Mouse (Mus musculus) cerebellum, postnatal 4 days (tissue): ENCODE measurements around the gene Ddx20.

Source experiments
- DNase-seq, 2 experiments: peaks; one replicate each; pipeline ENCODE4 v3.0.0; 2022; ENCODE audit warnings: low spot score in 2 of 2, mixed read lengths in 1 of 2

Gene Ddx20

DNA sequence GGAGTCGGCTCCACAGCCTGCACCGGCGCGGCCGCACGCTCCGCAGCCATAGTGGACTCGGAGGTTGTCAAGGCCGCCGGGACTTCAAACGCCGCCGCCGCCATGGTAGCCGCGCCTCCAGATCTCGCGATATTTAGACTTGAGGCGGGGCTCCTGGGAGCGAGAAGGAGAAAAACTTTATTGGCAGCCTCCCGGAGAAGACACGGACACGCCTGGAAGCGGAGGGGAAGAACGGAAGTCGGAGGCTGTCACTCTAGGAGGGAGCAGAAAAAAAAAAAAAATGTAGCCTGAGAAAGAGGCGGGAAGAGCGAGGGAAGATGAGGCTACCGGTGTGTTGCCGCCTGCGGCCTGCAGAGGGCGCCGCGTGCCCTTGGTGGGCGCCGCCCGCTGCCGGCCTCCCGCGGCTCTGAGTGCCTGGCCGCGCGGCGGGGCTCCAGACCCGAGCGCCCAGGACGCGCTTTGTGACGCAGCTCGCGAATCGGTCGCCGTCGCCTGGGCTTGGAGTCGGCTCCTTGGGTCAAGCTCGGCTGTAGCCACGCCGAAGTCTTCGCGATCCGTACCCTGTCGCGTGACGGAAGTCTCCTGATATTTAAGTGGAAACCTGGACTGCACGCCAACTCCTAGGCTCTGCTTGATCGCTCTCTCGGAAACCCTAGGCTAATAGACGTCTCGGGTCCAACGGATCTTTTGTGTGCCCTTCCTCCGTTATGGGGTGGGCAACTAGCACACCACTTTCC, at the start of gene Ddx20:
Ddx20 (minus strand) TSS at position 251 of the 737 bp plus-strand sequence.
- DNase-seq, result peak; percentile 79 to 91

DNA sequence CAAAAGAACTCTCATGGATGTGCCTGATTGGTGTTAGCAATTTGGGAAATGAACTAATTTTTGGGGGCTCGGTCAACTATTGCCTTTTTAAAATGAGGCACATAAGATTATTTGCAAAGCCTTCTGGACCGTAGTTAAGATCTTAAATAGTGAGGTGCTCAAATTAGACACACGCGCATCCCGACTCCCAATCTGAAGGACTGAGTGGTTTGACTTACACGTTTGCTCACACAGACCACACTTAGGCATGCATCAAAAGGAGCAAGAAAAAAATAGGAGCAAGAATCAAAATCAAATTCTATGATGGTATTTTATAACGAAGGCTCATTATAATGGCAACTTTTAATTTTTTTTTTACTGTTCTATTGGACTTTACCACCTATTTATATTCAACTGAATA, 49.7 kb upstream of the Ddx20 start:
- DNase-seq, result no peak

DNA sequence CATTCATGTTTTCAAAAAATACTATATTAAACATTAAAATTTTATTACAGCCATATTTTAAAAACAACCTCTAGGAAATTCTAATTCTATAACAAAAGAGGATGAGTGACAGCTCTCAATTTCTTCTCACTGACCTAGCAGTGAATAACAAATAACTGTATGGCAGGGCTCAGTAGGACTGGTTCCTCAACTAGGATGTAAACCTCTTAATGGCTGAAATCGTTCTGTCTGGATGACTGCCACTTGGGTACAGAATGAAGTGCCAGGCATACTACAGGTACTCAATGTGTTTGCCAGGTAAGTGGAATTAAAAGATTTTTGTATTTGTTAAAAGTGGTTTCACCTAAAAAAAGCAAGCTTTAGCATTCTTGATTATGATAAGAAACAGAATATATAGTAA, 48.8 kb upstream of the Ddx20 start:
- no peak for DNase-seq

GRCm38 (mm10) chr3:105735285-105735684, 47.9 kb upstream of the Ddx20 start:
- DNase-seq, result no peak

DNA sequence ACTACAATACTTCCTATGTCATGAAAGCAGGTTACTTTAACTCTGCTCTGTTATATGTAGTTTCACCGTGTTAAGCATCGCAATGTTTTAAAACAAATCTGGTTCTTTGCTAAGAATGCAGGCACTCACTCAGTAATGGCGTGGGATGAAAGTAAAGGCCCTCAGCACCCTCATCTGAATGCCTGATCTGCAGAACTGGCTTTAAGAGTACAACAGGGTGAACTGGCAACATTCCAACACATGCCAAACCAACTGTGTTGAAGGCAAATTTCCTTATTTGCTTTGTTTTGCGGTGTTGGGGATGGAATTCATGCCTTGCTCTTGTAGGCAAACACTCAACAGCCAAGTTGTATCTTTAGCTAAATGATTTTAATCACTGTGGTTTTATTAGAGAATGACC, 46.2 kb upstream of the Ddx20 start:
- no peak for DNase-seq

- no peak for DNase-seq
These were observed 45.0 kb upstream of the Ddx20 start for GRCm38 (mm10) chr3:105732360-105732759.

DNA sequence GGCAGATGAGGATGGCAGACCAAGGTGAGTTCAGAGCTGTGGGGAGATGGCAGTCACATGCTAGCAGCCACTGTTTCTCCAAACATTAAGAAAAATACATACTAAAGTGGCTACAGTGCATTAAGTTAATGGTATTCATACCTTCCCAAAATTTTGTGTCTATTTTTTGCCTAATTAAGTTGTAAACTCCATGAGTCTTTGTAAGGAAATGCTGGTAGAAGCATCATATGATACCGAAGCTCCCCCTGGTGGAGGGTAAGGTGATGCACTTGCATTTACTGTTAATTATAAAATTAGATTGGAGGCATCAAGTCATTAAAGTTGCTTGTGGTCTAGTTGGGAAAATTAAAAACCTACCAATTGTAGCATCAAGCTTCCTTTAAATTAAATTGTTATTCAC, 38.7 kb upstream of the Ddx20 start:
- DNase-seq, result no peak

- no peak for DNase-seq
These were observed 35.1 kb upstream of the Ddx20 start for GRCm38 (mm10) chr3:105722510-105722909.

GRCm38 (mm10) chr3:105721681-105722201, 34.4 kb upstream of the Ddx20 start:
- no peak for DNase-seq

GRCm38 (mm10) chr3:105720514-105720913, 33.1 kb upstream of the Ddx20 start:
- DNase-seq, result no peak

GRCm38 (mm10) chr3:105719979-105720378, 32.6 kb upstream of the Ddx20 start:
- no peak for DNase-seq

GRCm38 (mm10) chr3:105718746-105719145, 31.4 kb upstream of the Ddx20 start:
- DNase-seq, result no peak

GRCm38 (mm10) chr3:105717856-105718555, 30.6 kb upstream of the Ddx20 start:
- DNase-seq, result no peak

DNA sequence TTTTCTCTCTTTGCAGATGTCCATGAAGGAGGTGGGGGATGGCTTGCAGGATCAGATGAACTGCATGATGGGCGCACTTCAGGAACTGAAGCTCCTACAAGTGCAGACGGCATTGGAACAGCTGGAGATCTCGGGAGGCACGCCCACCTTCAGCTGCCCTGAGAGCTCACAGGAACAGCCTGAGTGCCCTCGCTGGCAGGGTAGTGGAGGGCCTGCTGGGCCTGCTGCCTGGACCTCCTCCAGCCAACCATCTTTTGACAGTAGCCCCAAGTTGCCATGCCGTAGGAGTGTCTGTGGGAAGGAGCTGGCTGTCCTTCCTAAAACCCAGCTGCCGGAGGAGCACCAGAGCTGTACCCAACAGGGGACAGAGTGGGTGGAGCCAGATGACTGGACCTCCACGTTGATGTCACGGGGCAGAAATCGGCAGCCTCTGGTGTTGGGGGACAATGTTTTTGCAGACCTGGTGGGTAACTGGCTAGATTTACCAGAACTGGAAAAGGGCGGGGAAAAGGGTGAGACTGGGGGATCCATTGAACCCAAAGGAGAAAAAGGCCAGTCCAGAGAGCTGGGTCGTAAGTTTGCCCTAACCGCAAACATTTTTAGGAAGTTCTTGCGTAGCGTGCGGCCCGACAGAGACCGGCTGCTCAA, 29.1 kb upstream of the Ddx20 start:
- DNase-seq, result peak in 1 of 2 experiments; percentile 64

- no peak for DNase-seq
These were observed 27.4 kb upstream of the Ddx20 start for GRCm38 (mm10) chr3:105714820-105715167.

GRCm38 (mm10) chr3:105714091-105714819, 26.9 kb upstream of the Ddx20 start:
- DNase-seq, result peak in 1 of 2 experiments; percentile 58

GRCm38 (mm10) chr3:105712827-105713226, 25.5 kb upstream of the Ddx20 start:
- no peak for DNase-seq

GRCm38 (mm10) chr3:105711741-105712140, 24.4 kb upstream of the Ddx20 start:
- peak in 1 of 2 experiments; percentile 62 for DNase-seq

DNA sequence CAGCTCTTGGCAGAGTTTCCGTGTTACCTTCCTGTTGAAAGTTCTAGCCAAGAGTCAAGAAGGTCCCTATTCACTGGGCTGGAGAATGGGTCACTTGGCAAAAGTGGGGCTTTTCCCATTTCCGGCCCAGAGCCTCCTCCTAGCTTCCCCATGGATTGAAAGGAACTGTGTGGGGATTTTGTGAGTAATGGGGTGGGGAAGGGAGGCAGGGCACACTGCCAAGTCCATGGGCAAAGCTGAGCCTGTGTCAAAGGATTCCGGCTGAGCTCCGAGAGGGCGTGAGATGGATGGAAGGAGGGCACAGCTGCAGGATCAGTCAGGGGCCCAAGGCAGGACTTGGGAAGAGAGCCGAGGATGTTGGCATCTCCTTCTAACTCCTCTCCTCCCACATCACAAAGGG, 22.9 kb upstream of the Ddx20 start:
- DNase-seq, result peak; percentile 49 to 81

GRCm38 (mm10) chr3:105707590-105707989, 20.2 kb upstream of the Ddx20 start:
- DNase-seq, result no peak

DNA sequence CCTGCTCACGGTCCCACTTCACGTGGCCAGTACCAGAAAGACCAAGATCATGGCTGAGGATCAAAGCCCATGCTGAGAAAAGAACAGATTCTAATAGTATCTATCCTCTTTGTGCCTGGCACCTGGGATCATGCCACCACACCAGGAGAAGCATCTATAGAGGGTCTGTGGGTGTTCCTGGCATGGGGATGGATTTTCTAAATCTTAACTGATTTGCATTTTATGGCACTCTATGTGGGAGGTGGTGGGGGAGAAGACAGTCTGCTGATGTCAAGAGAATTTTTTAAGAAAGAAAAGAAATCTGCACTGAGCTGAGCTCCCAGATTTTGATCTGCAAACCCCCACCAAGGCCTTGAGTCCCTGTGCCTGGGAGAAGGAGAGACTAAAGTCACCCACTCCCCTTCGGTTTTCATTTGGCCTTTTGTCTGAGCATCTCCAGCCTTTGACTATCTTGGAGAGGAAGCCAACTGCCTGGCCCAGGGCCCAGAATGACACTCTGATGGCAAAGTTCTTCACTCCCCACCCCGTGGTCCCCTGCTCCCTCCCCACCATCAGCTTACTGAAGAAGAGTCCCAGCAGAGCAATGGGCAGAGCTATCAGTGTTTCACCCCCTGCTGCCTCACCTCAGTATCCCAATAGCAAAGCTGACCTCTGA, 19.1 kb upstream of the Ddx20 start:
- DNase-seq, result peak in 1 of 2 experiments; percentile 71
